Mouse (Mus musculus) T-helper 17 cell (primary cell): Measurements from ENCODE around the gene Gadd45a.

Experiments used
- in situ Hi-C, 2 experiments: fragments of 300-600 bp; cut with MboI, MseI; formaldehyde crosslinking; loops; 1 replicate in 1 of 2; 2 replicates in 1 of 2; pipeline ENCODE4 v1.15.1; 2025; ENCODE audit warnings: high pct_unique_total_duplicates in 2 of 2

Gene Gadd45a

DNA sequence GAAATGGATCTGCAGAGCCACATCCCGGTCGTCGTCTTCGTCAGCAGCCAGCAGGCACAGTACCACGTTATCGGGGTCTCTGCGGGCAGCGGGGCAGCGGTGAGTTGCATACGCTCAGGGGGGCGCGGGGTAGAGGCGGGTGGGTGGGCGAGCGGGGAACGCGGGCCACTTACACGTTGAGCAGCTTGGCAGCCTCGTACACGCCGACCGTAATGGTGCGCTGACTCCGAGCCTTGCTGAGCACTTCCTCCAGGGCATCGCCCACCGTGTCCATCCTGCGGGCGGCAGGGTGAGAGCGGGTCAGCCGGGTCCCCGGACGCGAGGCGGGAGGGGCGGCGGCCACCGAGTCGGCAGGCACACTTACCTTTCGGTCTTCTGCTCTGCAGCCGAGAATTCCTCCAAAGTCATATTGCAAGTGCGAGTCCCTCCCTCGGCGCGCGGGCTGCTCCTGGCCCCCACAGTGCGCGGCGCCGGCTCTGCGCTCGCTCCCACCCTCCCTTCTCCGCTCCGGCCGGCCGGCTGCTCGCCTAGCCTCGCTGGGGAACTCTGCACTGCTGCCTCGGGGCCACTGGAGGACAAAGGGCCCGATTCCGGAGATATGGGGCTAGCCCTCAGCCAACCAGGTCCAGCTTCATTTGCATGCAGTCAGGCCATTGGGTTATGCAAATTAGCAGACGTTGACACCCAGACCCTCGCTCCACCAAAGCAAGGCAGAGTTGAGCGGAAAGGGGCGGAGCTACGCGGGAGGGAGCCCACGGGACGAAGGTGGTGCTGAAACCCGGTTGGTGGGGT is at the start of gene Gadd45a:
Gene Gadd45a, minus strand, starts transcription at position 621 of the 792 bp plus-strand sequence.
- in situ Hi-C loops = loop anchor here in 1 of 2 experiments (10.0 kb wide), 1 partner anchor 88 kb away; no protein-coding TSS in a partner anchor

- in situ Hi-C loops = no loop called here
Observed at GRCm38 (mm10) chr6:67085850-67086437, 48.7 kb upstream of the Gadd45a start.

DNA sequence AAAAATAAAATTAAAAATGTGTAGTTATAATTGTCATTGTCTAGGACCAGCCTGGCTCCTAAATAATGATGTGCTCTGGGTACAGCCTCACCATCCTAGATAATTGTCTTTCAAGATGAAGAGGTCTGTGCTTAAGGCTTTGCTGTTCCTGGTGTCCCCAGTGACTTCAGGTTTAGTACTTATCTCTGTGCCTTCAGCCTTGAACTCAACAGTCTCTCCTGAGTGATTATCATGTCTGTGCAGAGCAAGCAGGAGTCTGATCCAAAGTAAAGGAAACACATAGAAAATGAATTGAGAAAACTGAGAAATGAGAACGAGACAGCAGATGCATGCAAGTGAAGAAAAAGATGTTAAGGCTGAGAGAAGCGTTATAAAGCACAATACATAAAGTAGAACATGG is 47.2 kb upstream of the Gadd45a start:
- in situ Hi-C loops = no loop called here

GRCm38 (mm10) chr6:67081141-67081540 is 43.9 kb upstream of the Gadd45a start:
- in situ Hi-C loops = no loop called here

DNA sequence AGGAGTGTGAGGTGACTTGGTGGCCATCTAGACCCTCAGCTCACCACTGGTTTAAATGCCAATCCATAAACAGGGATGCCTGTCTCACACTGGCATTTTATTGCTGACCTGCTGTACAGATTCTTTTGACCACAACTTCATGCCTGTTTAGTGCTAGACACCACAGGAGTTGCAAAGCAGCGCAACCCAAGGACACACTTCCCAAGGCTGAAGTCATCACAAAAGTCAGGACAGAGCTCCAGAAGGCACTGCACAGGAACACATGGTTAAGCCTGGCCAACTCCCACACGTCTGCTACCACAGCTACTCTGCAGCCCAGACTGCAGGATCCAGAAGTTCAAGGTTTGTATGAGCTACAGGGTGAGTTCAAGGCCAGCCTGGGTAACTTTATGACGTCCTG is 40.8 kb upstream of the Gadd45a start:
- in situ Hi-C loops = no loop called here

DNA sequence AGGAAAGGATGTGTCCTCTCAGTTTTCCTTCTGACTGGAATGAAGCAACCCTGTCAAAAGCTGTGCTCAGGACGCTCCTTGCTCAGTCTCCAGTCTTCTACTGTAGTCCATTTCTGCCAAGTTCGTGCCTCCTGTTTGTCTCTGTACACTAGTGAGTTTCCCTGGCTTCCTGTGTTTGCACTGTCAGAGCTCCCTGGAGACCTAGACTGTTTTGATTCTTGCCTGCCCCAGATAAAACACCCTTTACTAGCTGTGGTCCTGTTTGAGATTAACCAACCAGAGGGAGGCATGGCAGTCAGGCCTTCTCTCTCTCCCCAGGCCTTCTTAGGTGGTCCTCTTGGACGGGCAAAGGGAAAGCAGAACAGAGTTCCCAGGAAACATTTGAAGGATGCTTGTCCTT is 40.2 kb upstream of the Gadd45a start:
- in situ Hi-C loops = no loop called here

DNA sequence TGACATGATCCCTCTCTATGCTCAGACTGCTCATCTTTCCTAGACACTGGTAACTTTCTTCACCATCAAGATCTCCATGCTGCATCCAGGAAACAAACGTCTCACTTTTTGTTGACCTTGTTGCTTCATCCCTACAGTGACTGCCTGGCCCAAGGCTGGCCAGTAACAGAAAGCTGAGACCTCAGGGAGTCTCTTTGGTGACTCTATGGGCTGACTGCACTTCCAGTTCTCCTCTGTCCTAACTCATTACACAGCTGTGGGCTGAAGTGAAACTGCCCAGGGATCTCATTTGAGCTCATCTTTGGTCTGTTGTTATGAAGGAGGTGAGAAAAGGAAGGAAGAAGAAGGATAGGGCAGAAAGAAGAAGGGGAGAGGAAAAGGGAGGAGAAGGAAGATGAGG is 39.1 kb upstream of the Gadd45a start:
- in situ Hi-C loops = no loop called here

DNA sequence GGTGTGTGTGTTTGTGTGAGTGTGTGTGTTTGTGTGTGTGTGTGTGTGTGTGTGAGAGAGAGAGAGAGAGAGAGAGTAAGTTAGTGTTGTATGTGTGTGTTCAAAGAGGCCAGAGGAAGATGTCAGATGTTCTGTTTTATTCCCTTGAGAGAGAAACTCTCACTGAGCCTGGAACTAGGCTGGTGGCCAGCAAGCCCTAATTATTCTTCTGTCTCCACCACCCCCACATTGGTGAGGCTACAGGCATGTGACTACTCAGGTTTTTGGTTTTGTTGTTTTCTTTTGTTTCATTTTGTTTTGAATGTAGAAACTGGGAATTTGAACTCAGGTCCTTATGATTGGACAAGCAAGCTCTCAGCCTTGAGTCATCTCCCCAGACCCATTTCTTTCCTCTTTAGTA is 37.6 kb upstream of the Gadd45a start:
- in situ Hi-C loops = no loop called here

GRCm38 (mm10) chr6:67073929-67074328 is 36.7 kb upstream of the Gadd45a start:
- in situ Hi-C loops = no loop called here

DNA sequence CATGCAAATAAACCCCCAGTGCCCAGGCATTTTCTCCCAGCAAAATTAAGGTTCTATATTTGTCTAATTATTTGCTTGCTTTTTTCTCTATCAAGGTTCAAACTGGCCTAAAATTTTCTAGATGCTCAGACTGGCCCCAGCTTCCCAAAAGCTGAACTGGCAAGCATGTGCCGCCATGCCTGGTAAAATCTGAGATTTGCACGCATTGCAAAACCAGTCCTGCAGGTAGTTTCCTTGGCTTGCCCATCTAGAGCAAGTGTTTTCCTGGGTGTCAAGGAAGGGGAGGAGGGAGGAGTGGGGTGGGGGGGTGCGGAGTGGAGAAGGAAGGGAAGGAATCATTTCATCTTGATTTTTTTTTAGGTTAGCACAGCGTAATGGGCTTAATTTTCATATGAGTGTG is 36.2 kb upstream of the Gadd45a start:
- in situ Hi-C loops = no loop called here

DNA sequence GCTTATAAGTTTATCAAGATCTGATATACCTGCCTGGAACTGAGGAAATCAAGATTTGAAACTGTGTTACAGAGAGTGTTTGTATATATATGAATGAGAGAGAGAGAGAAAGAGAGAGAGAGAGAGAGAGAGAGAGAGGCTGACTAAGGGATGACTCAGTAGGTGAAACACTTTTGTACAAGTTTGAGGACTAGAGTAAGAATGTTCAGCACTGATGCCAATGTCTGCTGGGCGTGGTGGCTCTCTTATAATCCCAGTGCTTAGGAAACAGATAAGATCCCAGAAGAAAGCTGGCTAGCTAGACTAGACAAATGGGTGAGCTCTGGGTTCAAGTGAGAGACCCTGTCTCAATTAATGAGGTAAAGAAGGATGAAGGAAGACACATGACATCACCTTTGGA is 34.4 kb upstream of the Gadd45a start:
- in situ Hi-C loops = no loop called here

DNA sequence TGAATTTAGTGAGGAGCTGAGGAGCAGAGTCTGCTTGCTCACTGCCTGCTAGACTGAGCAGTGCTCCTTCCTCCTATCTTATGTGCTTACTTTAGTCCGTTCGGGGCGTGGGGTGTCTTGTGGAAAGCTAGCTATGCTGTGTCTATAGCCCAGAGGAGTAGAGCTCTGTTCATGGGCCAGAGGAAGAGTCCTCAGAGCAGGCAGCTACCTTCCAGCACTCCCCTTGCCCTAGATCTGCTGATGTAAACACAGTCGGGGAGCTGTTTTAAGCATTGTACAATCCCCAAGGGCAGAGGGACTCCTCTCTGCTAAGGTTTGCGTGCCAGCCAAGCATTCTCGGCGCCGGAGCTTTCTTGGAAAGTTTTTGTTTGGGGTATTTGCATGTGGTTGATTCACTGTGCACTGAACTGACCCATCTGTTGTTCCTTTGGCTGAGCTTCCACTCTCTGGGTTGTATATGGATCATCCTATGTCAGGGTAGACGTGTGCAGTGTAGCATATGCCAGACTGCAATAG is 32.6 kb upstream of the Gadd45a start:
- in situ Hi-C loops = loop anchor here in 1 of 2 experiments (5.0 kb wide), 1 partner anchor 83 kb away; no protein-coding TSS in a partner anchor

GRCm38 (mm10) chr6:67069219-67069762 is 32.0 kb upstream of the Gadd45a start:
- in situ Hi-C loops = loop anchor here in 1 of 2 experiments (5.0 kb wide), 1 partner anchor 82 kb away; no protein-coding TSS in a partner anchor

DNA sequence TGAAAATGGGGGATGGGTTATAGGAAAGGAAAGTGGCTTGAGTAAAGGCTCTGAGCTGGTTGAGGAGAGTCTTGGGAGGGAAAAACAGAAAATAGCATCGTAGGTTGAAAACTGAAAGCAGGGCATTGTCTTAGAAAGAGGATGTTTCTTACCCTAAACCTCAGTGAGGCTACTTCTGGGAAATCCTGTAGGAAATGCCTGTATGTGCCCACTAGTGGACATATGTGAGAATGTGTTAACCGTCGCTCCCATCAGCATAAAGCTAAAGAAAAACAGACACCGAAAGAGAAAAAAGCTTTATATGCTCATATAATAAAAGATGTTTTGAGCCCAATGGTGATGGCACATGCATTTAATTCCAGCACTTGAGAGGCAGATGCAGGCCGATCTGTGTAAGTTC is 22.8 kb upstream of the Gadd45a start:
- in situ Hi-C loops = no loop called here

GRCm38 (mm10) chr6:67057991-67058696 is 20.9 kb upstream of the Gadd45a start:
- in situ Hi-C loops = no loop called here

DNA sequence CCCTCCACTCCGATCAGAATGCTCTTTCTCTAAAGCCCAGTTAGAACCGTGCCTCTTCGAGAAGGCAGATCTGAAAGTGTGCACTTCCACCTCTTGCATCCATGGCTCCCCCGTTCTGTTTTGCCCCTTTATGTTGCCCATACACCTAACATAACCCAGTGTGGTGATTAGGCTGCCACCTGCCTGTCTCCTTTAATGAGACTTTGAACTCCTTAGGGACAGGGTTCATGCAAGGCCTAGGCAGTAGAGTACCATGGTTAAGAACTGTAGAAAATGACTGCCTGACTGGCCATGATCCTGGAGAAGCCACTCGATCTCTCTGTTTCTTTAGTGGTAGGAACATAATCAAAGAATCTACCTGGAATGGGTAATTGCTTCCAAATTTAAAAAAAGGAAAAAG is 20.3 kb upstream of the Gadd45a start:
- in situ Hi-C loops = no loop called here

DNA sequence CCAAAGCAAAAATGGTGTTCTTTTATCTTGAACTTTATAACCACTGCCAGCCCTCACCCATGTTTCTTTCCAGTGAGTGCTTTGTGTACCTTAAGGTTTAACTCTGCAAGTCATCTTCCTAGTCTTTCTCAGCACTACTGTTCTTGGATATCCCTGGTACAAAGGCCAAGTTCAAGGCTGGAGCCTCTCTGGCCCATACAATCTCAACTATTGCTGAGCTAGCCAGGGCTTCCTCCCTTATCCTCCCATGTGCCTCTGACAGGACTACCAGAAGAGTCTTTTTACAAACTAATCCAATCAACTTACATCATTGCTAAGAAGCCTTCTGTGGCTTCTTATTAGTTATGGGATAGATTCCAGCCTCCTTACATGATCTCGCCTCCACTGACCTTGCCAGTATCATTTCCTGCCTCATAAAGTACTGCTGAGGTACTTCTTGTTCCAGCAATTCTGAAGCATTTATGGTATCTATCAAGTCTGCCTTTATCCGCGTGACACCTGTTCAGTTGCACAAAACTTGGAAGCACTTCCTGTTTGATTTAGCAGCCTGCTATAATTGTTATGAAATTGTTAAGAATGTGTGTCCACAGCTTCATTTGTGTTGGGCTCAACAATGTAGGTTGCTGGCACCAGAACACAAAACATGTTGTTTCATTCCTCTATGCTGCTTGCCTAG is 19.8 kb upstream of the Gadd45a start:
- in situ Hi-C loops = no loop called here

- in situ Hi-C loops = no loop called here
Observed at GRCm38 (mm10) chr6:67056108-67056888, 19.0 kb upstream of the Gadd45a start.

- in situ Hi-C loops = no loop called here
Observed at GRCm38 (mm10) chr6:67050063-67050462, 12.8 kb upstream of the Gadd45a start.

DNA sequence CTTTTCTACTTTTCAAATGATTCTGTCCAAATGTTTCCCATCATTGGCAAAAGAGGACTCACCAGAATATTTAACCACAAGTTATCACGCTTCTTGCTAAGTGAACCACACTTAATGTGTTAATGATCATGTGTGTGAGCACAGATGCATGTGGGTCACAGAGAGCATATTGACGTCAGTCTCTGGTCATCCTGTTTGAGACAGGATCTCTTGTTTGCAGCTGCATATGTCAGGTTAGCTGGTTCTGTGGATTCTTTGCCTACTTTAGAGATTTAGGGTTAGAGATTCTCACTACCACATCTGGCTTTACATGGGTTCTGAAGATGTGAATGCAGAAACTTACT is 12.4 kb upstream of the Gadd45a start:
- in situ Hi-C loops = no loop called here
